Mouse (Mus musculus) CH12.LX (cell line): ENCODE data around the gene Sh2b2. TPM values are rescaled to one million over a fixed set of nuclear protein-coding genes. Genes with fewer than 3 reads are reported as not detected.

ENCODE experiments used
- DNase-seq: peaks from one replicate; pipeline ENCODE4 v3.0.0-alpha.2; 2013; ENCODE audit errors: extremely low read depth
- H3K27ac ChIP-seq: 2 replicates; pipeline ENCODE4 v1.5.1; 2012; ENCODE audit warnings: low read depth, mild to moderate bottlenecking, control low read depth, moderate library complexity; ENCODE audit not compliant: insufficient read depth
- H3K27me3 ChIP-seq: replicated peaks from 2 replicates; pipeline ENCODE3; 2012; ENCODE audit warnings: inconsistent platforms
- H3K36me3 ChIP-seq, 2 experiments: replicated peaks in 1 of 2; 2 replicates each; pipeline versions ENCODE3 to v1.6.1; 2012; ENCODE audit warnings: inconsistent platforms in 1 of 2, low read length in 1 of 2, mild to moderate bottlenecking in 1 of 2, mixed read lengths in 1 of 2, moderate library complexity in 1 of 2; ENCODE audit not compliant: control insufficient read depth in 1 of 2, insufficient read depth in 1 of 2
- H3K4me1 ChIP-seq, 2 experiments: 2 replicates each; pipeline ENCODE4 v1.6.1; 2012; ENCODE audit warnings: inconsistent platforms in 1 of 2, moderate library complexity in 1 of 2; ENCODE audit not compliant: insufficient read depth in 2 of 2, control insufficient read depth in 1 of 2
- H3K4me2 ChIP-seq: 2 replicates; pipeline ENCODE4 v1.6.1; 2012; ENCODE audit warnings: low read depth, mild to moderate bottlenecking, control low read depth; ENCODE audit not compliant: poor library complexity, insufficient read depth, severe bottlenecking
- H3K4me3 ChIP-seq, 3 experiments: fragments of 150-350 bp in 1 of 3; sonication (generic) in 1 of 3; replicated peaks in 1 of 3; 2 replicates each; pipeline versions ENCODE3 to v1.5.1; 2011 to 2012; ENCODE audit warnings: low read depth in 2 of 3, low read length in 2 of 3, mild to moderate bottlenecking in 2 of 3, moderate library complexity in 2 of 3, control low read depth in 1 of 3, improper control_type of control experiment in 1 of 3, inconsistent platforms in 1 of 3, mixed read lengths in 1 of 3; ENCODE audit not compliant: poor library complexity in 1 of 3
- H3K79me2 ChIP-seq: replicated peaks from 2 replicates; pipeline ENCODE4 v1.6.1; 2012; ENCODE audit warnings: mild to moderate bottlenecking, moderate library complexity; ENCODE audit not compliant: control insufficient read depth, poor library complexity, insufficient read depth, severe bottlenecking; ENCODE audit errors: extremely low read depth
- H3K9ac ChIP-seq: 2 replicates; pipeline ENCODE4 v1.6.1; 2012; ENCODE audit warnings: low read depth, mild to moderate bottlenecking, control low read depth, moderate library complexity; ENCODE audit not compliant: insufficient read depth
- H3K9me3 ChIP-seq: replicated peaks from 2 replicates; pipeline ENCODE3; 2012; ENCODE audit warnings: low read length, inconsistent platforms, mixed read lengths
- BHLHE40 ChIP-seq: IDR thresholded peaks from 2 replicates; pipeline ENCODE4 v1.6.1; 2011; ENCODE audit warnings: mild to moderate bottlenecking, low read depth, low read length, improper control_type of control experiment
- CHD1 ChIP-seq: IDR thresholded peaks from 2 replicates; pipeline ENCODE4 v1.6.1; 2012; ENCODE audit warnings: low read depth, low read length, improper control_type of control experiment, inconsistent platforms
- CHD2 ChIP-seq: IDR thresholded peaks from 2 replicates; pipeline ENCODE4 v1.6.1; 2011; ENCODE audit warnings: low read length, improper control_type of control experiment
- CTCF ChIP-seq, 2 experiments: IDR thresholded peaks in 1 of 2; conservative IDR thresholded peaks in 1 of 2; 2 replicates each; pipeline ENCODE4 v1.5.1; 2011 to 2012; ENCODE audit warnings: low read depth in 2 of 2, low read length in 2 of 2, improper control_type of control experiment in 1 of 2, inconsistent platforms in 1 of 2, mild to moderate bottlenecking in 1 of 2, moderate library complexity in 1 of 2
- IRF4 ChIP-seq: IDR thresholded peaks from 2 replicates; pipeline ENCODE4 v1.6.1; 2014; ENCODE audit warnings: low read depth, mild to moderate bottlenecking, inconsistent platforms, low read length, improper control_type of control experiment
- MAFK ChIP-seq: IDR thresholded peaks from 2 replicates; pipeline ENCODE4 v1.6.1; 2011; ENCODE audit warnings: low read length, improper control_type of control experiment; ENCODE audit not compliant: insufficient replicate concordance
- MAZ ChIP-seq: IDR thresholded peaks from 2 replicates; pipeline ENCODE4 v1.6.1; 2012; ENCODE audit warnings: low read depth, mild to moderate bottlenecking, inconsistent platforms, low read length, improper control_type of control experiment, moderate library complexity
- NELFE ChIP-seq: IDR thresholded peaks from 2 replicates; pipeline ENCODE4 v1.6.1; 2011; ENCODE audit warnings: low read depth, low read length, improper control_type of control experiment
- NRF1 ChIP-seq: IDR thresholded peaks from 2 replicates; pipeline ENCODE4 v1.6.1; 2014; ENCODE audit warnings: low read depth, mild to moderate bottlenecking, inconsistent platforms, low read length, improper control_type of control experiment, moderate library complexity
- POLR2A ChIP-seq: IDR thresholded peaks from 2 replicates; pipeline ENCODE4 v1.6.1; 2011; ENCODE audit warnings: low read depth, mild to moderate bottlenecking, improper control_type of control experiment, low read length
- POLR2AphosphoS2 ChIP-seq: IDR thresholded peaks from 2 replicates; pipeline ENCODE4 v1.6.1; 2011; ENCODE audit warnings: low read depth, low read length, improper control_type of control experiment
- RCOR1 ChIP-seq: conservative IDR thresholded peaks from 2 replicates; pipeline ENCODE4 v1.6.1; 2012; ENCODE audit warnings: low read depth, mild to moderate bottlenecking, inconsistent platforms, low read length, improper control_type of control experiment
- TCF12 ChIP-seq: IDR thresholded peaks from 2 replicates; pipeline ENCODE4 v1.6.1; 2014; ENCODE audit warnings: low read depth, mild to moderate bottlenecking, inconsistent platforms, low read length, improper control_type of control experiment
- UBTF ChIP-seq: IDR thresholded peaks from 2 replicates; pipeline ENCODE4 v1.6.1; 2012; ENCODE audit warnings: low read depth, mild to moderate bottlenecking, inconsistent platforms, low read length, improper control_type of control experiment, moderate library complexity
- ZC3H11A ChIP-seq: IDR thresholded peaks from 2 replicates; pipeline ENCODE4 v1.6.1; 2012; ENCODE audit warnings: low read depth, mild to moderate bottlenecking, inconsistent platforms, low read length, improper control_type of control experiment
- ZKSCAN1 ChIP-seq: IDR thresholded peaks from 2 replicates; pipeline ENCODE4 v1.6.1; 2012; ENCODE audit warnings: low read depth, inconsistent platforms, low read length, improper control_type of control experiment, borderline replicate concordance
- ZMIZ1 ChIP-seq: IDR thresholded peaks from 2 replicates; pipeline ENCODE4 v1.6.1; 2012; ENCODE audit warnings: low read depth, mild to moderate bottlenecking, inconsistent platforms, low read length, improper control_type of control experiment
- ZNF384 ChIP-seq: IDR thresholded peaks from 2 replicates; pipeline ENCODE4 v1.6.1; 2012; ENCODE audit warnings: low read depth, low read length, improper control_type of control experiment, inconsistent platforms
- dilution Hi-C: fragments of 300-500 bp; cut with MboI; formaldehyde crosslinking; loops from 2 replicates; pipeline ENCODE4 v1.14.3; 2020; ENCODE audit warnings: low sequenced_read_pairs; ENCODE audit not compliant: extremely low pct_unique_long_range_greater_than_20kb, extremely low pct_ligation_motif_present
- in situ Hi-C: fragments of 300-500 bp; cut with MboI; formaldehyde crosslinking; loops from 3 replicates; pipeline ENCODE4 v1.14.3; 2019; ENCODE audit warnings: low sequenced_read_pairs, low pct_ligation_motif_present, low pct_unique_long_range_greater_than_20kb, mixed read lengths
- polyA plus RNA-seq: library from polyadenylated mRNA; unstranded; fragments of >175 nt; gene quantifications from 2 replicates; pipeline ENCODE4 v1.2.1, GENCODE M21; 2012; ENCODE audit warnings: low read depth; ENCODE audit not compliant: insufficient read length
- total RNA-seq, 2 experiments: library from RNA; depleted of rRNA; stranded (reverse); fragments of 300-350 nt in 1 of 2; fragments of >200 nt in 1 of 2; gene quantifications; 2 replicates each; pipeline ENCODE4 v1.2.3; 2012 to 2014

Sh2b2 gene
- total and polyA plus RNA-seq, 3 experiments, result 8.5 to 27.8 (median 17.9) TPM

- in situ Hi-C loops (loop anchor here (25.0 kb wide), 1 partner anchor 388 kb away; no protein-coding TSS in a partner anchor), dilution Hi-C loops (no loop called here)
- H3K79me2 ChIP-seq, result no peaks in the 10 kb centered on the region
- no peaks in the 10 kb centered on the region for H3K4me1 ChIP-seq
- no peak overlapping the region for H3K4me2 ChIP-seq
- no peak overlapping the region for H3K4me3 ChIP-seq
- H3K27ac ChIP-seq, result no peak overlapping the region
- no peak overlapping the region for H3K9ac ChIP-seq
- no peaks in the 10 kb centered on the region for H3K9me3 ChIP-seq
- TF ChIP-seq RCOR1 (no peak), ZMIZ1 (no peak)
- no peaks in the 10 kb centered on the region for H3K27me3 ChIP-seq
- no peak for DNase-seq
- peaks cover 37 to 69% of the 10 kb centered on the region in 2 experiments for H3K36me3 ChIP-seq
These were observed 28.4 kb upstream of the Sh2b2 start for GRCm38 (mm10) chr5:136274739-136275138.

GRCm38 (mm10) chr5:136269937-136270336 is 23.6 kb upstream of the Sh2b2 start:
- Histone ChIP-seq H3K4me2 (no peak overlapping the region), H3K27ac (no peak overlapping the region), H3K9me3 (no peaks in the 10 kb centered on the region), H3K79me2 (no peaks in the 10 kb centered on the region), H3K36me3 (peaks cover 11 to 22% of the 10 kb centered on the region in 2 experiments), H3K27me3 (no peaks in the 10 kb centered on the region), H3K4me3 (no peak overlapping the region), H3K4me1 (no peaks in the 10 kb centered on the region), H3K9ac (no peak overlapping the region)
- in situ Hi-C loops, result loop anchor here (25.0 kb wide), 1 partner anchor 392 kb away; no protein-coding TSS in a partner anchor
- TF ChIP-seq TCF12 (no peak), NRF1 (no peak), IRF4 (no peak), BHLHE40 (no peak), CHD1 (no peak), ZKSCAN1 (no peak), UBTF (no peak), CHD2 (no peak), MAZ (no peak), POLR2A (no peak), MAFK (no peak), ZC3H11A (no peak), ZNF384 (no peak), NELFE (no peak), RCOR1 (no peak), CTCF (conservative IDR thresholded peaks at IDR 0.05 in 1 of 2, IDR thresholded peaks at IDR 0.05 in 1 of 2; ENCODE audit: low read depth in 2 of 2, low read length in 2 of 2) (no peak), POLR2AphosphoS2 (no peak)
- DNase-seq, result no peak
- dilution Hi-C loops, result no loop called here
